Mouse (Mus musculus) heart, postnatal 0 days (tissue): ENCODE measurements around the gene Pard3b.

Experiments
- CTCF ChIP-seq: IDR thresholded peaks from 2 replicates; pipeline ENCODE4 v1.5.1; 2016; ENCODE audit warnings: antibody characterized with exemption, control low read depth, low read depth
- EP300 ChIP-seq: IDR thresholded peaks from 2 replicates; pipeline ENCODE4 v1.6.1; 2016; ENCODE audit warnings: antibody characterized with exemption, low read depth

- TF ChIP-seq CTCF (no peak), EP300 (no peak)
Measured at GRCm38 (mm10) chr1:62252432-62252831, 613.8 kb downstream of the Pard3b start.
